Mouse (Mus musculus): ENCODE results near the gene Adap2. TPM values are rescaled to one million over a fixed set of nuclear protein-coding genes. Genes with fewer than 3 reads are reported as not detected.

The Adap2 gene
- total and polyA plus RNA-seq, 3 experiments = 5.5 to 11.0 (median 10.5) TPM

DNA sequence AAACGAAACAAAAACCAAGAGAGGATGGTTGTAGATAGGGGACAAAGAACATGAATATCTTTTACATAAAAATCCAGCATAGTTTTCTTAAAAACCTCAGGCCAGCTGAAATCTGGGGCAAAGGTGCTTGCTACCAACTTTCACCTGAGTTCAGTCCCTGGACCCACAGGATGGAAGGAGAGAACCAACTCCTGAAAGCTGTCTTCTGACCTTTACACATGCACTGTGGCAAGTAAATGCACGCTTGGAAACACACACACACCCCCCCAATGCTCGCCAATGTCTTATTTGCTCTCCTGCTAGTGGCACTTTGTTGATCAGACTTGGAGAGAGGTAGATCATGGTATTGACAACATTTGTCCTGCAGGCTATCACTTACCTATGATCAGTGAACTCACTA is 61.4 kb downstream of the Adap2 start:
- no peak overlapping the region for H3K9ac ChIP-seq (ENCODE audit: low read depth, low read length)
- TF ChIP-seq CTCF (IDR thresholded peaks at IDR 0.05) (no peak), EP300 (IDR thresholded peaks at IDR 0.05; ENCODE audit: insufficient read depth, low read depth, low read length) (no peak), POLR2A (IDR thresholded peaks at IDR 0.05; ENCODE audit: insufficient read depth, low read depth, low read length) (no peak)
- H3K79me2 ChIP-seq (replicated peaks; ENCODE audit: control insufficient read depth, insufficient read depth, low read length) = peaks cover 11% of the 10 kb centered on the region
- H3K27ac ChIP-seq = no peak overlapping the region
- no peaks in the 10 kb centered on the region for H3K27me3 ChIP-seq (ENCODE audit: control insufficient read depth, insufficient read depth, low read length)
- H3K4me1 ChIP-seq (ENCODE audit: control insufficient read depth, insufficient read depth, low read length) = peaks cover 4% of the 10 kb centered on the region
- DNase-seq = no peak
- H3K4me3 ChIP-seq = no peak overlapping the region
- peaks cover 13% of the 10 kb centered on the region for H3K36me3 ChIP-seq (ENCODE audit: control insufficient read depth, insufficient read depth, low read length)
- 83% methylated on average over 3 of the region's 3 CpGs for WGBS
- intact Hi-C loops (cut with DNase I) = no loop called here

DNA sequence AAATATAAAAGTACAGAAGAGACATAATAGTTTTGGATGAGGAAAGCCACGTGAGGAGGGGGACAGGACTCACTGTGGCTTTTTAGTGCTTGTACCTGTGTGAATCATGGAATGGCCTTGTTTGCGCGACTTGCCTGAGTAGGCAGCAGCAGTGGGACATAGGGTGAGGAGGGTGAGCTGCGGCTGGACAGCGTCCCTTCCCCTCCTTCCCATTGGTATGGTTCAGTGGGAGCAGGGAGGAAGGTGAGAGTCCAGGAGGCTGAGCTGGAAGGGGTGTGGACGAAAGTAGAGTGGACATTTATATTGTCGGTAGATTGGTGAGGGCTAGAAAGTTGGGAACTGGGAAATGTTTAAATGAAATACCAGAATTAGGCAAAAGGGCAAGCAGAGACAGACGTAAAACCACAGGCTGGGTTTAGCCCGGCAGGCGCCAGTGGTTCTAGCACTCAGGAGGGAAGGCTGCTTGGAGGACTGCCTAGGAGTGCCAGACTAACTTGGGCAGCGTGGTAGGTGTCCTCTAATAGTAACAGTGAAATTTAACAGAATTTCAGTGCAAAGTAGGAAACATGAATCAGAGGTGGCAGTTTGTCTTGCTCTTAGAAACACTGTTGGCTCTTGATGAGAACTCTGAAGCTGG is 64.9 kb downstream of the Adap2 start:
- peaks cover 3% of the 10 kb centered on the region for H3K4me1 ChIP-seq (ENCODE audit: control insufficient read depth, insufficient read depth, low read length)
- H3K27me3 ChIP-seq (ENCODE audit: control insufficient read depth, insufficient read depth, low read length) = no peaks in the 10 kb centered on the region
- H3K9ac ChIP-seq (ENCODE audit: low read depth, low read length) = peak overlapping the region; percentile 19; the same call in 1 of the 2 replicates
- intact Hi-C loops (cut with DNase I) = no loop called here
- TF ChIP-seq EP300 (IDR thresholded peaks at IDR 0.05; ENCODE audit: insufficient read depth, low read depth, low read length) = no peak
- TF ChIP-seq POLR2A (IDR thresholded peaks at IDR 0.05; ENCODE audit: insufficient read depth, low read depth, low read length) = no peak
- TF ChIP-seq CTCF (IDR thresholded peaks at IDR 0.05) = no peak
- no peak overlapping the region for H3K4me3 ChIP-seq
- peaks cover 8% of the 10 kb centered on the region for H3K36me3 ChIP-seq (ENCODE audit: control insufficient read depth, insufficient read depth, low read length)
- H3K27ac ChIP-seq = no peak overlapping the region; the same call in 1 of the 2 replicates
- H3K79me2 ChIP-seq (replicated peaks; ENCODE audit: control insufficient read depth, insufficient read depth, low read length) = peaks cover 7% of the 10 kb centered on the region; the same call in 1 of the 2 replicates
- DNase-seq = peak in 1 of 2 experiments; percentile 14
- 56% methylated on average over 11 of the region's 11 CpGs for whole genome bisulfite sequencing

Other genes starting within 250 kb of the Adap2 start
- 10 to 100 TPM; 25.5 to 26.6 TPM for gene Utp6, start 191.7 kb upstream of the Adap2 start, total RNA-seq (2021)
- gene Utp6, start 191.7 kb upstream of the Adap2 start, polyA plus RNA-seq (2012; rRNA removed) = 5.9 and 11.7 TPM in 2 replicates
- 10 to 100 TPM; 23.9 to 26.7 TPM for gene Suz12, start 161.0 kb upstream of the Adap2 start, total RNA-seq (2021)
- gene Suz12, start 161.0 kb upstream of the Adap2 start, polyA plus RNA-seq (2012; rRNA removed) = 3.7 and 7.8 TPM in 2 replicates
- gene Crlf3, start 73.1 kb upstream of the Adap2 start, total RNA-seq (2021) = 10 to 100 TPM; 10.8 to 10.9 TPM
- gene Crlf3, start 73.1 kb upstream of the Adap2 start, polyA plus RNA-seq (2012; rRNA removed) = 8.0 and 11.7 TPM in 2 replicates
- under 1 TPM; 0.70 to 0.84 TPM for gene Atad5, start 64.7 kb upstream of the Adap2 start, total RNA-seq (2021)
- gene Atad5, start 64.7 kb upstream of the Adap2 start, polyA plus RNA-seq (2012; rRNA removed) = 0.27 and 0.44 TPM in 2 replicates
- gene Tefm, start 11.9 kb upstream of the Adap2 start, total RNA-seq (2021) = 10 to 100 TPM; 24.4 to 28.7 TPM
- 14.7 and 21.3 TPM in 2 replicates for gene Tefm, start 11.9 kb upstream of the Adap2 start, polyA plus RNA-seq (2012; rRNA removed)
- 1 to 10 TPM; 4.4 to 4.6 TPM for gene Rnf135, start 29.7 kb downstream of the Adap2 start, total RNA-seq (2021)
- 5.4 and 6.3 TPM in 2 replicates for gene Rnf135, start 29.7 kb downstream of the Adap2 start, polyA plus RNA-seq (2012; rRNA removed)
- 10 to 100 TPM; 57.2 to 60.7 TPM for gene Rhot1, start 54.9 kb downstream of the Adap2 start, total RNA-seq (2021)
- gene Rhot1, start 54.9 kb downstream of the Adap2 start, polyA plus RNA-seq (2012; rRNA removed) = 38.7 and 69.5 TPM in 2 replicates
- gene Rhbdl3, start 146.8 kb downstream of the Adap2 start, total RNA-seq (2021) = 10 to 100 TPM in 1 of 2 experiments, 1 to 10 TPM in 1; 6.8 to 11.1 TPM
- gene Rhbdl3, start 146.8 kb downstream of the Adap2 start, polyA plus RNA-seq (2012; rRNA removed) = 9.4 and 12.6 TPM in 2 replicates
- gene 5730455P16Rik, start 223.9 kb downstream of the Adap2 start, total RNA-seq (2021) = 10 to 100 TPM; 19.2 to 22.8 TPM
- gene 5730455P16Rik, start 223.9 kb downstream of the Adap2 start, polyA plus RNA-seq (2012; rRNA removed) = 4.6 and 10.2 TPM in 2 replicates
- 10 to 100 TPM; 58.3 to 59.9 TPM for gene Zfp207, start 229.2 kb downstream of the Adap2 start, total RNA-seq (2021)
- gene Zfp207, start 229.2 kb downstream of the Adap2 start, polyA plus RNA-seq (2012; rRNA removed) = 63.0 and 99.1 TPM in 2 replicates

Measured in heart, adult 2 months (tissue).